Mouse (Mus musculus): Measurements from ENCODE around the gene Slc36a1. TPM values are rescaled to one million over a fixed set of nuclear protein-coding genes. Genes with fewer than 3 reads are reported as not detected.
A peak's percentile ranks its signal among the peaks of the same experiment; 100 is the strongest.

Gene Slc36a1
- total RNA-seq, 2 experiments from 2014 or later = 49.9 to 55.4 TPM

DNA sequence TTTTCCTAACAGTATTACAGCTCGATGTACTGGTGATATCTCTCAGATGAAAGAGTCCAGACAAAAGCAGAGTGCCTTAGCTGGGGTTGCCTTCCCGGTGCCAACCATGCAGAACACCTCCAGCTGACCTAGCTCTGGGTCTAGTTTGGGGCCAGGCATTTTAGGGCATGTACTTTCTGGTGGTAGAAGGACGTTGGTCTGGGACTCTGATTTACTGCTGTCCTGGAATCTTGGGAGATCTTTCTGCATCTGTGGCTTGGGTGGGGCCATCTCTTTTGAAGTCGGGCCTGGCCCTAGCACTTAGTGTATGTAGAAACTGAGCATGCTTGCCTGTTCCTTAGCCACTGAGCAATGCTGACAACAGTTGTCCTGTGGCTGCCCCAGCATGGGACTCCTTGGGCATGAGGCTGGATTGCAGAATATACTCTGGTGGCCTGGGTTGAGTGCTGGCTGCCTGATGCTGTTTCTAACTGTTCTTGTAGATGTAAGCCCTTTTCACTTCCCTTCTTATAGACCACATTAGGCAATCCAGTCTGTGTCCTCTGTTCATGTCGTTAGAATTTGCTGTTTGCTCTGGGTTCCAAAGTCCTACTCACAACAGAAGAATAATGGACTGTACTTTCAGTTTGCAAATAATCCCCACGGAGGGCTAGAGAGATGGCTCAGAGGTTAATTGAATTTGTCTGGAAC is 4.0 kb downstream of the Slc36a1 start:
- DNase-seq (ENCODE audit: low spot score in 2 of 2) = no peak

GRCm38 (mm10) chr11:55209032-55209431 is 4.9 kb downstream of the Slc36a1 start:
- no peak for DNase-seq (ENCODE audit: low spot score in 2 of 2)

DNA sequence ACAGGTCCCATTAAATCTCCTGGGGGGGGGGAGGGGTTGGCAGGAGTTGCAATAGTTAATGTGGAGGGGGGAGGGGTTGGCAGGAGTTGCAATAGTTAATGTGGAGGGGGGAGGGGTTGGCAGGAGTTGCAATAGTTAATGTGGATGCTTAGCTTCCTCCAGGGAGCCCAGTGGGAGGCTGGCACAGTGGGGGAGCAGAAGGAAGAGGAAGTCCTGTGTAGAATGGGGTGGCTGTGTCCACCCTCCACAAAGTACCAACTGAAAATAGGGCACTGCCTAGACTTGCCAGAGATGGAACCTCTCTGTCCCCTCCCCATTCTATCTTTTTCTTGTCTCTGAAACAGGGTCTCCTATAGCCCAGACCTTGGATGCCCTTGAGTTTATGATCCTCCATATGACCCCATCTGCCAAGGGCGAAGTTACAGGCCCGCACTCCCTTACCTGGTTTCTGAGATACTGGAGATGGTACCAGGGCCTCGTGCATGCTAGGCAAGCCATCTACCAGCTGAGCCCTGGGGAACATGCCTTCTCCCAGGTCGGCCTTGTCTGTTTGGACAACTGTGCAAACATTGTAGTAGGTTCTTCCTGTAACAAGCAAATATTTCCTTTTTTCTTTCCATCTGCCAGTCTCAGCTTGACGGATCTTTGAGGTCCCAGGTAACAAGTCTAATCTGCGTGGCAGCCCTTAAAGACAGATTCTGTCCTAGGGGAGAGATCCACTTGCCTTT is 5.6 kb downstream of the Slc36a1 start:
- no peak for DNase-seq (ENCODE audit: low spot score in 2 of 2)

DNA sequence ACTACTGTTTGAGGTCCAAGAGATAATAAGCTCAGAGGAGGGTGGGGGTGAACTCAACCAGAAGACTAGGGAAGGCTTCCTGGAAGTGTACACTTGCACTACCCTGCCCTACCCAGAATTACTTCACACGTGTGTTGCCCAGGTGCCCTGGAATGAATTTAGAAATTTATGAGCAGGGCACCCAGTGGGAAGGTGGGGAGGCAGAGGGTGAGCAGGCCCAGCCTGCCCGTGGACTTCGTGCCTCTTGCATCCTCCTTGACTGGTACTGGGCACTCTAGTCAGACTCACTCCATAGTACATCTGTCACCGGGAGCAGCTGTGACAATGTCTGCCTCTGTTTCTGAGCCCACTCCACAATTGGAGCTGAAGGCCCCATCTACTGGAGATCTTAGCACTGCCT is 9.4 kb downstream of the Slc36a1 start:
- no peak for DNase-seq (ENCODE audit: low spot score in 2 of 2)

- no peak for DNase-seq (ENCODE audit: low spot score in 2 of 2)
These were observed 10.0 kb downstream of the Slc36a1 start for GRCm38 (mm10) chr11:55214161-55214560.

DNA sequence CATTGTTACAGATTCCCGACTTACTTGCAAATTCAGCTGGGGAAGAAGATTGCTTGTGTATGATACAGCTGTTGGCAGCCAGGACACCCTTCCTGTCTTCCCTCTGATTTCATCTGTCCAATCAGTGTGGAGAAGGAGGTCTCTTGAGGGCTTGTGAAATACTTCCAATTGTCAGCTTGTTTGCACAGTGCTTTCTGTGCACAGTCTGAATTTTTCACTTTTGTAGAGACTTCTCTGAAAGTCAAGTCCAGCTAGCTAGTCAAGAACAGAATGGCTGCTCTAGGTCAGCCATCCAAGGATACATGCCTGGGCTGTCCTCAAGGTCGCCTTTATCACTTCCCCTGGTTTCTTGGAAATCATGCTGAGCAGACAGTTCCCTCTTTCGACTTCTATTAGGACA is 10.8 kb downstream of the Slc36a1 start:
- DNase-seq (ENCODE audit: low spot score in 2 of 2) = no peak

- DNase-seq (ENCODE audit: low spot score in 2 of 2) = no peak
These were observed 11.9 kb downstream of the Slc36a1 start for GRCm38 (mm10) chr11:55216061-55216460.

DNA sequence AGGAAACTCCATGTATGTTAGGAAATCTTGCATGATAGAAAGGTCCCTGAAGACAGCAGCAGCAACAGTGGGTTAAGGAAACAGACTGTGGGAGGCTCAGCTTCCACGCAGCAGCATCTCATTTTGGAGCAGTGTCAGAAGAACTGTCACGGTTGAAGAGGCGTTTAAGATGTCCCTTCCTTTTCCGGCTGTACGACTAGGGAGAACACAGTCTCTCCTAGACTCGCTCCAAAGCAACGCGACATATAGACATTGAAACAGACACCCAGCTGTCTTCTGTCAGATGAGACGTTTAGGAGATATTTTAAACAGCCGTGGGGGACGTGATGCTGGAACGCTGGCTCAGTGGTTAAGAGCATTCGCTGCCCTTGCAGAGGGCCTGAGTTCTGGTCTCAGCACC is 12.7 kb downstream of the Slc36a1 start:
- DNase-seq (ENCODE audit: low spot score in 2 of 2) = no peak

DNA sequence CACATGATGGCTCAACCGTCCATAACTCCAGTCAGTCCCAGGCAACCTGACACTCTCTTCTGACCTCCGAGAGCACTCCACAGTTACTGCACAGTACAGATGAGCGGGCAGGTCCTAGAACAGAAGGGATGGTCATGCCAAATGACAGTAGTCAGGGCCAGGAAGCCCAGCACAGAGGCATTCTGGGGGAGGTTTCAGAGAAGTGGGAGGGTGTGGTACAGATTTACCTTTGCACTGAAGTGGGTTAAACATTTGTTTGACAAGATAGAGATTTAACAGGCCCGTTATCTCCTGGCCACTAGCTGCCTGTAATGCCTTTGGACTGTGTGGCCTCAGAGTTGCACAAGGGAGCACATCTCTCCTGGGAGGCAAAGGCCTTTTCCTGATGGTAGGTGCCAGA is 13.3 kb downstream of the Slc36a1 start:
- DNase-seq (ENCODE audit: low spot score in 2 of 2) = no peak

- no peak for DNase-seq (ENCODE audit: low spot score in 2 of 2)
These were observed 13.7 kb downstream of the Slc36a1 start for GRCm38 (mm10) chr11:55217880-55218279.

GRCm38 (mm10) chr11:55218473-55218872 is 14.3 kb downstream of the Slc36a1 start:
- no peak for DNase-seq (ENCODE audit: low spot score in 2 of 2)

- DNase-seq (ENCODE audit: low spot score in 2 of 2) = no peak
These were observed 17.2 kb downstream of the Slc36a1 start for GRCm38 (mm10) chr11:55221306-55221705.

- DNase-seq (ENCODE audit: low spot score in 2 of 2) = no peak
These were observed 26.9 kb downstream of the Slc36a1 start for GRCm38 (mm10) chr11:55231034-55231433.

DNA sequence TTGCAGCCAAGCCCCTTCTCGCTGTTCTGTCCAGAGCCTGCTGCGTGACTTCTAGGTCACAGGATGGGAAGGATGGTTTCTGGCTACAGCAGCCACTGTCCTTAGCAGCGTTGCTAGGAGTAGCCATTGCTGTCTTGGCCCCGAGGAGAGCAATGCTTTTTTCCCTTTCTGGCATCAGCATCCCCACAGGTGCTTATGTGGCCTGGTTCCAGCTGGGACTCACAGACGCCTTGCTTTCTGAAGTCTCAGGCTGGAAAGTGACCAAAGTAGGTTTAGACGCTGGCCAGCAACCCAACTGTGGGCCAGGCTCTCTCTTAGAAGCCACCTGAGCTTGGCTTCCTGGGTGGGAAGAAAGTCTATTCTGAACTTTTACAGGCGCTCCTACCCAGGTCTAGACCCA is 30.1 kb downstream of the Slc36a1 start:
- DNase-seq (ENCODE audit: low spot score in 2 of 2) = no peak

- DNase-seq (ENCODE audit: low spot score in 2 of 2) = no peak
These were observed 30.6 kb downstream of the Slc36a1 start for GRCm38 (mm10) chr11:55234791-55235190.

GRCm38 (mm10) chr11:55236815-55237214 is 32.7 kb downstream of the Slc36a1 start:
- DNase-seq (ENCODE audit: low spot score in 2 of 2) = no peak

DNA sequence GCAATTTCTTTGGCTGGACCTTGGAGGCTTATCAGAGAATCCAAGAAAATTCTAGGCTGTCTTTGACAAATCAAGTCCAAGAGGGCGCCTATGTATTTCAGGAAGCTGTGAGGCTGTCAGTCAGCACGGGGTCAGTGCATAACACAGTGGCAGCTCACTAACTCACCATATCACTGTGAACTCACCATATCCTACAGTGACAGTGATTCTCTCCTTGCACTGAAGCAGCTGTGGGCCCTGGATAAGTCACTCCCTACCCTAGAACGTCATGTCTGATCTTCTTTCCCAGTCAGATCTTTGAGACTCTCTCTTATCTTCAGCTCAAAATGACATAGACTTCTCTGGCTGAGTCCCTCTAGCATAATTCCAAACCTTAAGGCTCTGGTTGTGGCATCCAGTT is 35.3 kb downstream of the Slc36a1 start:
- DNase-seq (ENCODE audit: low spot score in 2 of 2) = no peak

- peak; percentile 73 to 74 for DNase-seq (ENCODE audit: low spot score in 2 of 2)
These were observed 36.4 kb downstream of the Slc36a1 start for GRCm38 (mm10) chr11:55240556-55240955.

GRCm38 (mm10) chr11:55250527-55250926 is 46.4 kb downstream of the Slc36a1 start:
- no peak for DNase-seq (ENCODE audit: low spot score in 2 of 2)

DNA sequence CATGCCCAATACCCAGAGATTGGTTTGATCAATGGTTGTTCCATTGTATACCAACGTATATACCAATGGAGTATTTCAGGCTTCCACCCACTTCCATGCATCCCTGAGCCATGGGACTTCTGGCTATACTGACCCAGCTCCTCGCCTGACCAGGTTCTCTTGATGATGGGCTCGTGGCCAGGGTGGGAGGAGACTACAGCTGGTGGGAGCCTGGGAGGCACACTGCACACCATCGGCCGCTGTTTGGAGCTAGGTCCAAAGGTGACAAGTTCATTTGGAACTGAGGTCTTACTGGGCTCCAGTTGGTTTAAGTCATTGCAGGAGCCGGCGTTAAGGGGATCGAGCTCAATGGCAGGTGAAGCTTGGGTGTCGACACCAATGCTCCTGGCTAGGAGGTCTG is 49.2 kb downstream of the Slc36a1 start:
- no peak for DNase-seq (ENCODE audit: low spot score in 2 of 2)

GRCm38 (mm10) chr11:55261105-55261504 is 57.0 kb downstream of the Slc36a1 start:
- no peak for DNase-seq (ENCODE audit: low spot score in 2 of 2)

DNA sequence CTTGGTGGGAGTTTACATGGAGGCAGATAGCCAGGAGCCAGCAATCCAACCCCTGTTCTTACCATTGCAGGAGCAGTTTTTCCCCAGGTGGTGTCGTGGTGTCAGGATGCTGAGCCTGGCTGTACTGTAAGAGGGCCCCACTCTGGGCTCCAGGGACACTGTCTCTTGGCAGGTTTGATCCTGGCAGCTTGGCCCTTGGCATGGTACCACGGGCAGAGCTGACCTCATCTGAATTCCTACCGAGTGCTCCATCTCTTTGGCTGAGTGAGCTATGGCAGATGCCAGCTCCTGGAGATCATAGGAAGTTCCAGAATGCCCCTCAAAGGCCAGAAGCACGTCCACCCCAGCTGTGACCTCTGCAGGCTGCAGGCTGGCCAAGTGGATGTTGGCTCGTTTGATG is 57.9 kb downstream of the Slc36a1 start:
- DNase-seq (ENCODE audit: low spot score in 2 of 2) = peak; percentile 61 to 71

DNA sequence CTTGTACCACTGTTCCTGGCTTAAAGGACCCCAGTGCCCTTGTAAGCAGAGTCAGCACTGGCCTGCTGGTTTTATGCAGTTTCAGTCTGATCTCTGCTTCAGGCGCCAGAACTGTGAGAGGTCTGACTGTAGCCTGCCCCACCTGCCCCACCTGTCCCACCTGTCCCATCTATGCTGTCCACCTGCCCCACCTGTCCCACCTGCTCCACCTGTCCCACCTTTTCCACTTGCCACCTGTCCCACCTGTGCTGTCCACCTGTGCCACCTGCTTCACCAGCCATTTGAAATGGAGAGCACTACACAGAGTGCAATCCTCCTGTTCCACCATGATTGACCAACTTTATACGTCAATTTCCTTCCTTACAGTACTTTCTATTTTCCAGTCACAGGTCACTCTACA is 60.2 kb downstream of the Slc36a1 start:
- DNase-seq (ENCODE audit: low spot score in 2 of 2) = no peak
